Mouse (Mus musculus) lung, adult 18-20 months (tissue): ENCODE data around the gene Rnf149.
"Not testable (repeated sequence)": the region's sequence is repeated elsewhere in the genome, so short reads cannot be mapped to it uniquely, and the experiment has no call there.

Experiments
- DNase-seq, 2 experiments: peaks; one replicate each; pipeline ENCODE4 v3.0.0; 2022; ENCODE audit warnings: mixed read lengths in 2 of 2

The Rnf149 gene

GRCm38 (mm10) chr1:39577253-39577705, at the start of gene Rnf149:
TSS of gene Rnf149 (minus strand) at chr1:39577405.
- peak; percentile 94 to 95 for DNase-seq

- peak in 1 of 2 experiments; percentile 10 for DNase-seq
Observed at GRCm38 (mm10) chr1:39625491-39625890, 48.3 kb upstream of the Rnf149 start.

- DNase-seq: no peak
Observed at GRCm38 (mm10) chr1:39623729-39624128, 46.5 kb upstream of the Rnf149 start.

DNA sequence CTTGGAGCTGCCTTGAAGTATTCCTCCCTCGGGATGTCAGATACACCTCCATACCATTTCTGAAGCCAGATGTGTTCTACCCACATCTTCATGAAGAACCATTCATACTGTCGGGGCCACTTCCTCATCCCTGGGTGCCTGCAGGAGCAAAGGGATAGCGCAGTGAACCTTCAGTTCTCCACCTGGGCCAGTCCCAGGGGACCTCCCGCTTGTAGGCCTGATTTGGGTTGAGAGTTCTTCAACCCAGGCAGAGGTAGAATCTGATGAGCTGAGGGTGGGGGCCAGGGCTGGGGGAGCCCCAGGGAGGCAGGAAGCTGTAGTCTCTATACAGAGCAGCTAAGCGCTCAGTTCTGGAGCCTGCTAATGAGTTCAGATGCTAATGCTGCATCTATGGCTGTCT, 45.9 kb upstream of the Rnf149 start:
- DNase-seq: no peak

DNA sequence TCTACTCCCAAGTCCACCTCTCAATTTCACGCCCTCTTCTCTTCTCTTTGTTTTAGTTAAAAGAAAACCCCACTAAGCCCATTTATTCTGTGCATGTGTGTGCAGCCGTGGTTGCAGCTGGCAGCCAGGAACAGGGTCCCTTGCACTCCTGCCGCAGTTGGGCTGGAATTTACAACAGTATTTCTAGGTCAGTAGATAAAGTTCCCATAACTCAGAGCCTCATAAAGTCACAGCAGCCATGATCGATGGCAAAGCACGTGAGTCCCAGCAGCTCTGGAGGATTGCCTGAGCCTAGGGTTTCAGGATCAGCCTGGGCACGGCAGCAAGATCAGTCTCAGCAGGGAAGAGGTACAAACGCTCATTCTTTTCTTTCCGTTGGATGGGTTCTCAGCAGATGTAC, 41.3 kb upstream of the Rnf149 start:
- DNase-seq: no peak

DNA sequence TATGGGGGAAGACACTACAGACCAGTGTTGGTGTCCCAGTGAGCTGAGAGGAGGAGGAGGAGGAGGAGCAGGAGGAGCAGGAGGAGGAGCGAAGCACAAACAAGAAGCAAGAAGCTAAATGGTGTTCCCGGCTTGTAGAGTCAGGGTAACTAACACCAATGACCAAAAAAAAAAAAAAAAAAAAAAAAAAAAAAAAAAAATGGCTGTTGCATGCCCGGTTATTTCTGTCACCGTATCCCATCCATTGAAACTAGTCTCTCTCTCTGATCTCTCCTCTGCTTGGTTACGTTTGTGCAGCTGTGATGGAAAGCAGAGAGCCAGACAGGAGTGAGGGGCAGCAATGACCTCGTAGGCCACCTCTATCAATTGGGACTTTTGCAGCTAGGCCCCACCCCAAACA, 38.3 kb upstream of the Rnf149 start:
- DNase-seq: no peak

- DNase-seq: peak; percentile 13 to 42
Observed at GRCm38 (mm10) chr1:39614462-39615279, 37.5 kb upstream of the Rnf149 start.

- no peak for DNase-seq
Observed at GRCm38 (mm10) chr1:39613061-39613460, 35.9 kb upstream of the Rnf149 start.

- DNase-seq: no peak
Observed at GRCm38 (mm10) chr1:39612491-39612890, 35.3 kb upstream of the Rnf149 start.

GRCm38 (mm10) chr1:39608534-39608933, 31.3 kb upstream of the Rnf149 start:
- no peak for DNase-seq

DNA sequence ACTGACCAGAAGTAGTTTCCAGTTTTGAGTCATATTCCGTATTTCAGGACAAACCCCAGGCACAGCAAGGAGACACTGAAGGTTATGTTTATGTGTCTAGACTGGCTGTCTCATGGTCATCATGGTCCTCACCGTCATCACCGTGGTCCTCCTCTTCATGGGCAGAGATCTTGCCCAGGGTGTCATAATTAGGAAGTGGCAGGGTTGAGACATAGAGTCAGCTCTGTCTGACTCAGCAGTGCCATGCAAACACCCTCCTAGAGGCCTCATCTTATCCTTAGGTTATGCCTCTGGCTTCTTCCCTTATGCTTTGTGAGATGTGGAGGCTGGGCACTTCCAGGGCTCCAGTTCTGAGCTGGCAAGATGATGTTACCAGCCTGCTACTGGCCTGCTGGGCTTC, 25.3 kb upstream of the Rnf149 start:
- no peak for DNase-seq

- DNase-seq: no peak
Observed at GRCm38 (mm10) chr1:39598726-39599125, 21.5 kb upstream of the Rnf149 start.

- DNase-seq: not testable (repeated sequence)
Observed at GRCm38 (mm10) chr1:39597135-39597534, 19.9 kb upstream of the Rnf149 start.

GRCm38 (mm10) chr1:39593836-39594235, 16.6 kb upstream of the Rnf149 start:
- no peak for DNase-seq

DNA sequence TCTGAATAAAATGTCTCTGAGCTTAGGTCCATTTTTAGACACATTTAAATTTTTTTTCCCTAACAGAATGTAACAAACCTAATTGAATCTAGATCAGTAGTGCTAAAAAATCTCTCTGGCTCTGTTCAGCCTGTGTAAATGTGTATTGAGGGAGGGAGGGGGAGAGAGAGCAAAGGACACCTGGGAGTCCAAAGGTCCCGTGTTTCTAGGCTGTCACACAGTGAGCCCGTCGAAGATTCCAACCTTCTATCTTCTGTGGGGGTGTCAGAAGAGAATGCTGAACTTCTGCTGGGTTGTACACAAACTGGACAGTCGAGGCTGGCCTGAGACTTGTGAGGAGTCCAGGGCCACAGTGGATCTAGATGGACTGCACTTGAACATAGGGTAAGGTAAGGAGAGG, 14.9 kb upstream of the Rnf149 start:
- DNase-seq: no peak

- not testable (repeated sequence) for DNase-seq
Observed at GRCm38 (mm10) chr1:39591557-39591956, 14.4 kb upstream of the Rnf149 start.

GRCm38 (mm10) chr1:39590193-39590592, 13.0 kb upstream of the Rnf149 start:
- DNase-seq: no peak

DNA sequence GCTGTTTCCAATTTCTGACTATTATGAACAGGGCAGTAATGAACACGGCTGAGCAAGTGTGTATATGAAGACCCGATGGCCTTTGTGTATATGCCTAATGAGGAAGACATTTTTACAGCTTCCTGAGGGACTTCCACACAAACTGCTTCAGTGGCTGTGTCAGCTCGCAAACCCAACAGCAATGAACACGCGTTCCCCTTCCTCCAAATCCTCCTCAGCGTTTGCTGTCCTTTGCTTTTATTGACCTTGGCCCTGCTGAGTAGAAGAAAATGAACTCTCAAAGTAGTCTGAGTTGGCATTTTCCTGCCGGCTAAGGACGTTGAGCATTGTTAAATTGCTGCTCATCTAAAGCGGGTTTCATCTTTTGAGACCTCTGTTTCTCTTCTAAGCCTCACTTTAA, 8.2 kb upstream of the Rnf149 start:
- DNase-seq: no peak

DNA sequence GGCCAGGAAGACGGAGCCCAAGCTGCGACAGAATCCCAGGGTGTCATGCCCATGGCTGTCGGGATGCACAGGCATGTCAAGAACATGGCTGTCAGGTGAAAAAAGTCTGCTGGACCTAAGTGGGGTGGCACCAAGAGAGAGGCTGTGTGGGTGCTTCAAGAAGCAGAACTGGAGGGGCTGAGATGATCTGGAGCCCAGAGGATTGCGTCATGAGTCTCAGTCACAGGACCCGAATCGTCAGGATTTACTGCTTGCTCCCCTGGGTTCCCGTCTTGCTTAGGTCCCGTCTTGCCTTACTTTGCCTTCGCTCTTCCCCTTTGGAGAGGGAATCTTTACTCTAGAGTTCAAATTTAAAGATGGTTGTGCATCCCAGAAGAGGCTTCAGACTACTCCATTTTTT, 6.0 kb upstream of the Rnf149 start:
- DNase-seq: peak in 1 of 2 experiments; percentile 12

DNA sequence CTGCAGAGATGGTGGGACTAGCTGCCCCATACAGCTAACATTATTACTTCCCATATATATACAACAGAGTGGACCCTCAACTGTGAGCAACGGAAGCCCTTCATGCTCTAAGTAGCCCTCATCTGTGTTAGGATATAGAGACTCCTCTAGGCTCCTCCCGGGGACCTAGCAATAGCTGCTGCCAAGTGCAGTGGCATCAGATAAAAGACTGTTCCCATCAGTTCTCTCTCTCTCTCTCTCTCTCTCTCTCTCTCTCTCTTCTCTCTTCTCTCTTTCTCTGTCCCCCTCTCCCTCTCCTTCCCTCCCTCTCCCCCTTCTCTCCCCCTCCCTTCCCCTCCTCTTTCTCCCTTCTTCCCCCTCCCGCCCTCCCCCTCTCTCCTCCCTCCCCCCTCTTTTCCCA, 4.0 kb upstream of the Rnf149 start:
- DNase-seq: no peak

DNA sequence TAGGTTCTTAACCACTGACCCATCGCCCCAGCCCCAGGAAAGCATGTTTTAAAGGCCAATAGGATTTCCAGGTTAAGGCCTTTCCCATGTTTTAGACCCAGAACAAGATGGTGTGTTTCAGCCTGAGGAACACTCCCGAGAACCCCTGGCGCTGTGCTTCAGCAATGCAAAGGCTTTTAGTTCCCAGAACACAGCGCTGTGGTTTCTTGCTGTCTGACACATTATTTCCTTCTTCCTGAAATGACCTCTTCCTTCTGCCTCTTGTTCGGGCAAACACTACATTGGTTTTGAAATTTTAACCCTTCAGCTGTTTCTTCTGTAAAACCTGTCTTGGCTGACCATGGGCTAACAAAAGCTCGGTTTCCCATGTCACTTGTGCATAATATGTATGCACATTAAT, 1.9 kb upstream of the Rnf149 start:
- peak; percentile 18 to 39 for DNase-seq

- peak; percentile 27 to 32 for DNase-seq
Observed at GRCm38 (mm10) chr1:39578446-39578845, 1.2 kb upstream of the Rnf149 start.

DNA sequence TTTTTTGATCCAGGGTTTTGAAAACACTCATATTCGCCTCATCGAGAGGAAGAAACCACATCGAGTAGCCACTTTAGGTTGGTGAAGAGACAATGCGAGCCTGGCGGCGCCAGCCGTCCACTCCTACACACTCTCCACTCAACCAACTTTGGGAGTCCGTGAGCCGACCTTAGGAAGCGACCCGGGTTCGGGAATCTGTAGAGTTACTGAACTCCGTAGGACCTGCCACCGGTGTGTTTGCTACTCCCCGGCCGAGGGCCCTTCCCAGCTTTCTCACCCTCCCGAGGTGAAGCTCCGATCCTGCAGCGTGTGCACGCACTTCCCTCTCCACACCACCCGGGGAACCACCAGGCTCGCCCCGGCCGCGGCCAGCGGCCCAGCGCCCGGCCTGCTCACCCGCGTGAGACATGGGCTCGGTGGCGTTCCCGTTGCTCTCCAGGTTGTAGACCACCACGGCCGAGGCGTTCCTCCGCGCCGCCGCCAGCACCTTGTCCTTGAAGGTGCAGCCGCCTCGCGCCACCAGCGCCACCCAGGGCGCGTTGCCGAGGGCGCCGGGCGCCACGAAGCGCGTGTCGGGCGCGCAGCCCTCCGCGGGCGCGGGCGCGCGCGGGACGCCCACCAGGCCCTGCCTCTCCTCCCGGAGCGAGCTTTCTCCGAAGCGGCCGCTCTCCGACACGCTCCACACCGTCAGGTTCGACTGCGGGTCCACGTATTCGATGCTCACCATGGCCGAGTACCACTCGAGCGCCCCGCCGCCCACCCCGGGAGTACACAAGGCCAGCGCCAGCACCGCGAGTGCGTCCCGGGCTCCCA, 568 bp downstream of the Rnf149 start:
- peak; percentile 46 to 52 for DNase-seq
